Mouse (Mus musculus) frontal cortex, postnatal 36 days (tissue): Measurements from ENCODE around the gene Vmn2r28.
"Not testable (repeated sequence)": the region's sequence is repeated elsewhere in the genome, so short reads cannot be mapped to it uniquely, and the experiment has no call there.

ENCODE experiments used
- DNase-seq, 2 experiments: peaks; one replicate each; pipeline ENCODE4 v3.0.0; 2022; ENCODE audit warnings: low spot score in 2 of 2

Vmn2r28 gene

GRCm38 (mm10) chr7:5493856-5494255, at the start of gene Vmn2r28:
Gene Vmn2r28, minus strand, starts transcription at chr7:5493956.
- DNase-seq, result not testable (repeated sequence)

GRCm38 (mm10) chr7:5540770-5541436, 47.1 kb upstream of the Vmn2r28 start:
- not testable (repeated sequence) for DNase-seq

GRCm38 (mm10) chr7:5456674-5457073, 37.1 kb downstream of the Vmn2r28 start, which contains the start of gene Vmn1r59:
Gene Vmn1r59, minus strand, starts transcription at chr7:5456774.
- DNase-seq, result no peak

- not testable (repeated sequence) for DNase-seq
Observed at GRCm38 (mm10) chr7:5454011-5454410, 39.7 kb downstream of the Vmn2r28 start.

GRCm38 (mm10) chr7:5448627-5449026, 45.1 kb downstream of the Vmn2r28 start:
- DNase-seq, result no peak
